Mouse (Mus musculus) layer of hippocampus, adult 9-10 months (tissue): ENCODE measurements at regions not wholly inside any gene's neighbourhood (a gene's known extent, or its start where the extent isn't known, plus 50 kb on each side); places are given as distances from the start of the nearest gene placed in this dataset.
A peak's percentile ranks its signal among the peaks of the same experiment; 100 is the strongest.

Source experiments
- DNase-seq: peaks from one replicate; pipeline ENCODE4 v3.0.0; 2022; ENCODE audit warnings: low spot score

GRCm38 (mm10) chr3:117520461-117520860 is 54.2 kb upstream of the Plppr5 start:
- no peak for DNase-seq

DNA sequence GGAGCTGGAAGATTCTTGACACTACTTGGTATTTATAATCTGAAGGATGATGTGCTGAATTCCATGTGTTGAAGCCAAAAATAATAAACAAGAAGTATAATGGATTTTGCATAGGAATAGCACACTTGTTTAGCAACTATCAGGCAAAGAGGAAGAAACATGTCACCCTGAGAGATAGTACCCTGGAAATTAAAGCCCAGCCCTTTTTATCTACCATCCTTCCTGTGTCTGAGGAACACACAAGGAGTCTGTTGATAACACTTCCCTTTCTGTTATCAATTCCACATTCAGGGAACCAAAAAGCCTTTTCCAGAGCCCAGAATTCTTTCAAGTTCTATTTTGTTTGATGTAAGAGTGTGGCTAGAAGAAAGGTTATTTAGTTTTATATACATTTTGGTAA is 66.5 kb upstream of the Plppr5 start:
- DNase-seq = no peak

GRCm38 (mm10) chr3:117506151-117506723 is 68.4 kb upstream of the Plppr5 start:
- no peak for DNase-seq

- DNase-seq = no peak
Observed at GRCm38 (mm10) chr3:117501107-117501506, 73.5 kb upstream of the Plppr5 start.

GRCm38 (mm10) chr3:117498138-117498897 is 76.3 kb upstream of the Plppr5 start:
- DNase-seq = no peak

DNA sequence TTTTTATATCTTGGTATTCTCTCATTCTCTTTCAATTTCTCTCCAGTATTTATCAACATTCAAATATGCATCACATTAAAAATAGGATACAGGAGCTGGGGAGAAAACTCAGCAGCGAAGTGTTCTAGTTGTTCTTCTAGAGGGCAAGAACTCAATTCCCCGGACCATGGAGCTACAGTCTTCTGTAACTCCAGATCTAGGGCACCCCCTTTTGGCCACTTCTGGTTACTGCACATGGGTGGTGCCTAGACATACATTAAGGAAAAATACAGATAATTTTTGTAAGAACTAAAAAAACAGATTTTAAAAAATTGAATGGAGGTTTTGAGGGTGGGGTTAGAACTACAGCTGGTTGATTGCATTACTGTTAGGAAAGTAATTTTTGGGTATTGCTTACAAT is 80.5 kb upstream of the Plppr5 start:
- DNase-seq = peak; percentile 27

DNA sequence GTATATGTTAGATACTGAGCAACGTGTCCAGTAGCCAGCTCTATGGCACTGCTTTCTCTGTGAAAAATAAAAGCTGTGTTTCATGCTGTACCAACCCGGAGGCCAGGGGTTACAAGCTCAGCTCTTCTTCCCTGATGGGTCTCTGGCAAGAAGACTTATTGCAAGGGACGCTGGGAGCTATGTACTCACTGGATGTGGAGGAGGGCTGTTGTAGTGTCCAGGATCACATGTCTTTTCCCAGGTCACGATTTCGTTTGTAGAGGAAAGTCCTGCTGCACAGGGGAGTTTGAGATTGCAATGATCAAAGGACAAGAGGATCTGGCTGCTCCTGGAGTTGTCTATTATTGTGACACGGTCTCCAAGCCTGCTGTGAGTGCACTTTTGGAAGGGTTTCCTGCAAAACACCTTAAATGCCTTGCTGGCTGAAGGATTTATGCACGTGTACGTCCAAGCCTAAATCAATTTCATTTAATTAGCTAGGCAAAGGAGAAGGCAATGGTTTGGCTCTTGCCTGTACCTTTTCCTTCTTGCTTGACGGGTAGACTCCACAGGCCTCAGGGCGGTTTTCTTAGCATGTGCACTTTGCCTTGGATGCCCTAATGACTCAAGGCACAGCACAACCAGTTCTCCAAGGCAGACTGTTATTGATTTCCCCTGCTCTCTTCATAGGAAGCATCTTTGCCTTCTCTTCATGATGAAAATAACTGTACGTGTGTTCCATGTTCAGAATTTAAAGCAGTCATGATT is 87.2 kb upstream of the Plppr5 start:
- no peak for DNase-seq

DNA sequence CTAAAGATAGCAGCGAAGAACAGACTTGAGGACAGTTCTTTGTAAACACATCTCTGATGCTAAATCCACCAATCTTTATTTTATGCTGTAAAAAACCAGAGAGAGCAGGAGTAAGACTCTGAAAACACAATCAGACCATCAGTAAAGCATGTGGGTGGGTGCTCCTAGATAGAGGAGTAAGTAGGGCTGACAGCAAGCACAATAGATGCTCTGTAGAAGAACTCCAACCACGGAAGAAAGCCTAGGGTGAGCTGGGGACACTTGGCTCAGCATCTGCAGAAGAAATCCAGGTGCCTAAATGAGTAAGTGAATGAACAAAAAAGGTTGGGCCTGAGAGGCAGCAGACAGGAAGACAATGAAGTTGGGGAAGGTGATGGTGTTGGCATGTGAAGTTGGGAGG is 88.3 kb upstream of the Plppr5 start:
- DNase-seq = no peak

- DNase-seq = no peak
Observed at GRCm38 (mm10) chr3:117480131-117480530, 94.5 kb upstream of the Plppr5 start.

DNA sequence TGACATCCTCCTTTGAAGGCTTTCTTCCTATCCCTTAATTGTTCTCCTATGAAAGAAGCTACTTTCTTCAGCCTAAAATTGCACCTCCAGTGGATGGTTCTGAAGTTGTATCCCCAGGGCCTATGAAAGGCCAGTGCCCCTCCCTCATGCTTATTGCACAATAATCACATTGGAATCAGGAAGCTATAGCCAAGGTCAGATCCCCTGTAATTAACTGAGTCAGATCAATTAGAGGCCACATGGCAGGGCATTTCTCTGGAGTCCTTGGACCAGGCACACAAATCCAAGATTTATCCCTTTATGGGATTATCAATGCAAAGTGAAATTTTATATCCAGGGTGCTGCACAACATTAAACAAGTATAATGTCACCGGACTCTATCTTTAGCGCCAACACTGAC is 98.8 kb upstream of the Plppr4 start:
- no peak for DNase-seq

- no peak for DNase-seq
Observed at GRCm38 (mm10) chr3:117450559-117450958, 89.9 kb upstream of the Plppr4 start.

- no peak for DNase-seq
Observed at GRCm38 (mm10) chr3:117441887-117442286, 81.2 kb upstream of the Plppr4 start.

DNA sequence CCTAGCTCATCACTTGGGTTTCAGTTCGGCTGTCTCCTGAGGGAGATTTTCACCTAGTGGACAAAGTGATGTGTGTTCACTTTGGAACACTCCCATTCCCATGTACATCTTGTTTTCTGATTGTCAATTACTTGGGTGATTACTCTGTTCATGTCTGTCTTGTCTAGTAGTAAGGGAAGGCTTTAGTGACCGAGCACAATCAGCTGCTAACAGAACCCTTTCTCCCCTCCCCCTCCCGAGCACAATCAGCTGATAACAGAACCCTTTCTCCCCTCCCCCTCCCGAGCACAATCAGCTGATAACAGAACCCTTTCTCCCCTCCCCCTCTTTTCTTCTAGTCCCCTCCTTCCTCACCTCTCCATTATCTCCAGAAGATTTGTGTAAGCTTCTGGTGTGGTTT is 79.6 kb upstream of the Plppr4 start:
- DNase-seq = no peak

DNA sequence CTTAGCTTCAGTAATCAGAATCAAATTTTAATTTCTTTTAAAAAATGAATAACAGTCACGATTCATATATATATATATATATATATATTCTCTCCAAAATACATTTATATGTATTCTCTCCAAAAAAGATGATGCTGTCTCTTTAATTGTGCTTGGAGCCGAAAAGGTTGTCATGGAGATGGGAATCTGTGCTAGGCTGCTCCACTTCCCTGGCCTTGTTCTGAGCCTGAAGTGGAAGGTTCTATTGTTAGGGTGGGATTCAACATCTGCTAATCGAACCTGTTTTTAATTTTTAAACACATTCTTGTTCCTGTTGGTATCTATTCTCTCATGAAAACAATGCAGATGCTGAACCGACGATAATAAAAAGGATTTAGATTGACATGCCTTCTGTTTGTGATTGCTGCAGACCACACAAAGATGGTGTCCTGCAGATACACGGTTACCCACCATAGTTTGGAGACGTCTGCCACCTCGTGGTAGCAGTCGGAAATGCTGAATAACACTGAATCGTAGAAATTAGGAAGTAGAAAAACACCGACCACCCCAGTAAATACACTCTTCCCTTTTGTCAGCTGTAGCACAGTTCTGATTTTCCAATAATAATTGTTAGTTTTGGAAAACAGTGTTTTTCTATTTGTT is 77.9 kb upstream of the Plppr4 start:
- DNase-seq = peak; percentile 85

GRCm38 (mm10) chr3:117424526-117424925 is 63.9 kb upstream of the Plppr4 start:
- no peak for DNase-seq

- no peak for DNase-seq
Observed at GRCm38 (mm10) chr3:117412896-117413747, 52.4 kb upstream of the Plppr4 start.
